Mouse (Mus musculus): ENCODE results near the gene Trim75.

Trim75 gene

DNA sequence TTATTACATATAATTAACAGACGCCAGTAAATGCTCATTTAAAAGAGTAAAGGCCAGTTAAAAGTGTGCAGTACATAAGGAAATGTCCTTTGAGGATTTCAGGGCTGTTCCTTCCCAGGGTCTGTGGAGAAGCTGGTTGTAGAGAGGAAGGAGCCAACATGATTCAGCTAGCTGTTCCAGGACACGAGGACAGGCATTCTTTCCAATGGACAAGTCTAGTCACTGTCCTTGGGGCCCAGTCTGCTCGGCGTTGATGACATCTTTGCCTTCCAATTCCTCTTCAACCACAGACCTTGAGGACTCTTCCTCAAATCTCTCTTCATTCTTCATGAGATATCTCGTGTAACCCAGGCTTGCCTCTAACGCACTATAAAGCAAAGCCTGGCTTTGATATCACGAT, 42.0 kb downstream of the Trim75 start:
- DNase-seq (ENCODE audit: extremely low spot score, low read depth, low spot score), result no peak

DNA sequence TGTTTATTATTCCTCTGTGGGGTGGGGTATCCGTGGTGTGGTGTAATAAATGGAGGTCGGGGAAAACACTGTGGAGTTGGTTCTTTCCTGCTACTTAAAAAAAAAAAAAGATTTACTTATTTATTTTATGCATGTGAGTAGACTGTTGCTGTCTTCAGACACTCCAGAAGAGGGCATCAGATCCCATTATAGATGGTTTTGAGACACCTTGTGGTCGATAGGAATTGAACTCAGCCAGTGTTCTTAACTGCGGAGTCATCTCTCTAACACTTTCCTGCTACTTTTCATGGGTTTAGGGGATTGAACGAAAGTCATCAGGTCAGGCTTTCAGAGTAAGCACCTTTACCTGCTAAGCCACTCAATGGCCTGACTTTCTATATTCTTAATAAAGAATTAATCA, 42.8 kb downstream of the Trim75 start:
- DNase-seq (ENCODE audit: extremely low spot score, low read depth, low spot score), result no peak

DNA sequence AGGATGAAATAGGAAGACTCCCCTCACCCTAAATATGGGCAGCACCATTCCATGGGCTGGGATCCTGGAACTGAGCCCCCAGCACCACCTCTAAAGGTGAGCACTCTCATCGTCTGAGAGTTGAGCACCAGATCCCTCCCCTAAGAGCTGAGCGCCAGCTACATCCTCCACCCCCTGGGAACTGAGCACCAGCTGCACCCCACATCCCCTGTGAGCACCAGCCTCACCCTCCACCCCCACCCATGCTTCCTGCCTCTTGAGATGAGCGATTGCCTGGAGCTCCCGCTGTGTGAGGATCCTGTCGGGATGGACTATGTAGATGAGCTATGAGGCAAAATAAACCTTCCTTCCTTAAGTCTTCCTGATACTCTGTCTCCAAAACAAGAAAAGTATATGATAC, 44.7 kb downstream of the Trim75 start:
- no peak for DNase-seq (ENCODE audit: extremely low spot score, low read depth, low spot score)

DNA sequence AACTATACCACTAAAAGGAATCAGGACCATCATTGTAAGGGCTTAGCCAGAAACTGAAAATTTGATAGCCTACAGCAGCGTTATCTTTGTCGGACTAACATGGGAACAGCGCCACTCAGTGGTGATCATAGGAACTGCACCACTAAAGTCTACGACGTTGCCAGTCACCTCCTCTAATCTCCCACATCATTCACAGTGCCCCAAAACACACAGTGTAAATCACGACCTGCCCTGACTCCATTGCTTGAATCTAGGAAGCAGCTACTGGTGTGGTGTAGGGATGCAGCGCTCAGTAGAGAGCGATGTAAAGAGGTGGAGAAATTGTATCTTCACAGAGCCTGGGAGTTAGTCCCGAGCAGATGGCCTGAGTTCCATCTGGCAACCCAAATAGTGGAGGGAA, 46.1 kb downstream of the Trim75 start:
- DNase-seq (ENCODE audit: extremely low spot score, low read depth, low spot score), result peak; percentile 67

DNA sequence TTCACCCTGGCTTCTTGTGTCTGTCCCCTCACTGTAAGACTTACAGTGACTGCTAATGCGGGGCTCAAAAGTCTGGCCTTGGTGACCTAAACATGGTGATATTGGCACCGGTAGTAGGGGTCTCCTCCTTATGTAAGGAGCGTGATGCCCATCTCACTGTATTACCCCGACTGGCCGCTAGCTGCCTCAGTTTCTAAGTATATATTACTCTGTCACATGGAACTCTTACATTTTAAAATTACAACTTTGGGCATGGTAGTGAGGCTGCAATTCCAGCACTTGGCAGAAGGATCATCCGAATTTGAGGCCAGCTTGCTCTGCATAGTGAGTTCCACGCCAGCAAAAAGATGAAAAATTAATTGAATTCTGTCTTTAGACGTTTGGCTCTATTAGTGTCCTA, 46.6 kb downstream of the Trim75 start:
- DNase-seq (ENCODE audit: extremely low spot score, low read depth, low spot score), result no peak

DNA sequence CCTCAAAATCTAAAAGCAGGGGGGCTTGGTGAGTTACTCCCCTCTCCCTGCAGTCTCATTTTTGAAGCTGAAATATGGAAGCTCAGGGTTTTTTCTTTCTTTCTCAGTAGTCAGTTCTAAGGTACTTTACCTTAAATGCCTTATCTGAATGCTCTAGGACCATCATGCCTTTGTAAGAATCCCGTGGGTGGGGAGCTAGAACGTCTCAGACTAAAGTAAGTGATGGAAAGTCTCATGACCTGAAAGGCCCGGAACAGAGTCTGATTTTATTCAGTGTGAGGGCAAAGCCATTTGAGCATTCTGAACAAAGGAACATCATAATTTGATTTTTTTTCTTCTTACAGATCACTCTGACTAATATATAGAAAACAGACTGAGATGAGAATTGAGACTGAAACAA, 52.6 kb downstream of the Trim75 start:
- DNase-seq (ENCODE audit: extremely low spot score, low read depth, low spot score), result no peak
